Mouse (Mus musculus) forebrain, embryonic 11.5 days (tissue): ENCODE measurements at regions not wholly inside any gene's neighbourhood (a gene's known extent, or its start where the extent isn't known, plus 50 kb on each side); places are given as distances from the start of the nearest gene placed in this dataset.

Experiments
- ATAC-seq: fragments of 200-750 bp; cut with Nextera tagmentation; replicated peaks from 2 replicates; pipeline ENCODE4 v1.8.0; 2017; ENCODE audit warnings: moderate TSS enrichment; ENCODE audit not compliant: low FRiP score
- DNase-seq: peaks from one replicate; pipeline ENCODE4 v3.0.0-alpha.2; 2017; ENCODE audit warnings: low spot score
- H3K27ac ChIP-seq: fragments of 300-500 bp; sonication (generic); 2 replicates; pipeline ENCODE4 v1.5.1; 2014; ENCODE audit warnings: low read depth, low read length
- H3K27me3 ChIP-seq: fragments of 300-500 bp; sonication (generic); 2 replicates; pipeline ENCODE4 v1.6.1; 2014; ENCODE audit warnings: mild to moderate bottlenecking, low read length, mixed read lengths; ENCODE audit not compliant: control insufficient read depth, insufficient read depth
- H3K36me3 ChIP-seq: fragments of 300-500 bp; sonication (generic); 2 replicates; pipeline ENCODE4 v1.6.1; 2014; ENCODE audit warnings: mild to moderate bottlenecking, low read length, moderate library complexity, mixed read lengths; ENCODE audit not compliant: control insufficient read depth, insufficient read depth
- H3K4me1 ChIP-seq: fragments of 300-500 bp; sonication (generic); replicated peaks from 2 replicates; pipeline ENCODE4 v1.6.1; 2014; ENCODE audit warnings: low read length, mixed read lengths; ENCODE audit not compliant: control insufficient read depth, insufficient read depth
- H3K4me2 ChIP-seq: fragments of 300-500 bp; sonication (generic); 2 replicates; pipeline ENCODE4 v1.6.1; 2014; ENCODE audit warnings: low read depth, mild to moderate bottlenecking, low read length, moderate library complexity, mixed read lengths; ENCODE audit not compliant: severe bottlenecking
- H3K4me3 ChIP-seq: fragments of 300-500 bp; sonication (generic); 2 replicates; pipeline ENCODE4 v1.5.1; 2014; ENCODE audit warnings: low read depth, low read length
- H3K9ac ChIP-seq: fragments of 300-500 bp; sonication (generic); 2 replicates; pipeline ENCODE4 v1.6.1; 2014; ENCODE audit warnings: low read length
- H3K9me3 ChIP-seq: fragments of 300-500 bp; sonication (generic); 2 replicates; pipeline ENCODE4 v1.6.1; 2016; ENCODE audit warnings: low read length, mixed read lengths; ENCODE audit not compliant: control insufficient read depth
- WGBS: fragments of 180-500 bp; shearing (Covaris S2); extraction: QIAGEN DNeasy Blood & Tissue Kit; methylation state at CpG from one replicate; pipeline ENCODE4 v1.1.7; 2014; 5-methylcytosine and 5-hydroxymethylcytosine counted together

DNA sequence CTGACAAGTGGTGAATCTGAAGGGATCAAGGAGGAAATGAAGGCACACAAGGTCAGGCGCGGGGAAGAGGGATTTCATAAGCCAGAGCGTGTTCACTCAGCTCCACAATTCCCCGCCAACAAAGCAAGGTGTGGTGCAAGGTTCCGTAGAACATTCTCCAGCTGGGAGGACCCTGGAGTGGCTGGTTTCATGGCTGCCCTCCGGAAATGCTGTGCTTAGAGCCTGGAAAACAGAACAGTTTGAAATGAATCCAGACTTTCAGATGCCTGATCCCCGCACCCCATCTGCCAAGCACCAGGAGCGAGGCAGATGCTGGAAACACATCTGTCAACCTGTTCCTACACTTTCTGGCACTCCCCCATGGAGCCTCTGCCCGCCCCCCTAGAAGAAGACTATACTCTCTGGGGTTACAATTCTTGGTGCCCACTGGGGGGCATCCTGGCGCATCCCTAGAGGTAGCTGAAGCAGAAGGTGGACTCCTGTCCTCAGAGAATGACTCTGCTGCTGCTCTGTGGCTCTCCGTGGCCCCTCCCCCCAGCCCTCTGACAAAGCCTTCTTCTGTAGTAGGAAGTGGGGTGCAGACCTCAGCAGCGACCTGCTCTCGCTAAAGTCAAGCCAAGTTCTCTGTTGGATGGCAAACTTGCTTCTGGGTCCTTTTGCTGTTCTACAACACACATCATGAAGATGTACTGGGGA is 54.5 kb upstream of the Mafb start:
- H3K4me1 ChIP-seq, result peaks cover 3% of the 10 kb centered on the region; the same call in 1 of the 2 replicates
- no peaks in the 10 kb centered on the region for H3K36me3 ChIP-seq
- no peak overlapping the region for H3K4me3 ChIP-seq
- ATAC-seq, result no peak
- WGBS, result 29% methylated on average over 13 of the region's 13 CpGs
- H3K27ac ChIP-seq, result no peak overlapping the region
- no peak for DNase-seq
- H3K27me3 ChIP-seq, result no peaks in the 10 kb centered on the region
- H3K9ac ChIP-seq, result no peak overlapping the region
- no peak overlapping the region for H3K4me2 ChIP-seq
- no peaks in the 10 kb centered on the region for H3K9me3 ChIP-seq

DNA sequence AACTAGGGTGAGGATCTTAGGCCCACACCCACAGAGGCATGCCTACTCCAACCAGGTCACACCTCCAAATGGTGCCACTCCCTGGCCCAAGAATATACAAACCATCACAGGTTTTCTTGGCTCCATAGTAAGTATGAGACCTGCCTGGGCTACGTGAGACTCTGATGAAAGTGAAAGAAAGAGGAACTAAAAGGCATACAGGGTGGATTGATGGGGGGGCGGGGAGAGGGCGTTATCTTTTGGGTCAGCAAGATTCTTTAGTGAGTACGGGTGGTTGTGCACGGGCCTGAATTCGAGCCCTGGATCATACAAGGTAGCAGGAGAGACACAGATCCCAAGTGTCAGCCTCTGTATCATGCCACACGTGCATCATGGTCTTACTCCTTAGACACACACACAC is 57.6 kb upstream of the Mafb start:
- no peaks in the 10 kb centered on the region for H3K9me3 ChIP-seq
- H3K27me3 ChIP-seq, result no peaks in the 10 kb centered on the region
- no peak overlapping the region for H3K27ac ChIP-seq
- no peak overlapping the region for H3K4me3 ChIP-seq
- peaks cover 3% of the 10 kb centered on the region; the same call in 1 of the 2 replicates for H3K4me1 ChIP-seq
- H3K9ac ChIP-seq, result no peak overlapping the region
- 88% methylated on average over 7 of the region's 7 CpGs for WGBS
- no peaks in the 10 kb centered on the region for H3K36me3 ChIP-seq
- ATAC-seq (no peak), DNase-seq (no peak)
- H3K4me2 ChIP-seq, result no peak overlapping the region

DNA sequence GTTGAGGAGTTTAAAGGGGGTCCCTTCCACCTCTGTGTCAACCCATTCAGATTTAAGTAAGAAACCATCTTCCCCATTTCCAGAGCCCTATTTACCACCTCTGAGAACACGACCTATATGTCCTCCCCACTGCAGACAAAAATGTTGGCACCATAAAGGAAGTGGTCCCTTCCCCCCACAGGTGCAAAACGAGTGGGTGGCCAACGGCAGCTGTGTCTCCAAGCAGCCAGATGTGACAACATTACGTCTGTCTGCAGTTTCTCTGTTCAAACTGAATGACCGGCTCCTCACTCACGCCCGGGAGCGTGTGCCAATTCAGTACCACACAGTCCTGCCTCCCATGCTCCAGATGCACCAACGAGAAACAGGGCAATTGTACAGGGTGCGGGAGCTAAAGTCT is 60.6 kb upstream of the Mafb start:
- H3K4me1 ChIP-seq, result no peaks in the 10 kb centered on the region; the same call in 1 of the 2 replicates
- no peak overlapping the region for H3K27ac ChIP-seq
- no peaks in the 10 kb centered on the region for H3K36me3 ChIP-seq
- no peak overlapping the region for H3K4me2 ChIP-seq
- no peak for DNase-seq
- H3K9me3 ChIP-seq, result no peaks in the 10 kb centered on the region
- H3K4me3 ChIP-seq, result no peak overlapping the region
- H3K9ac ChIP-seq, result no peak overlapping the region
- WGBS, result 80% methylated on average over 10 of the region's 10 CpGs
- no peaks in the 10 kb centered on the region for H3K27me3 ChIP-seq
- ATAC-seq, result no peak

DNA sequence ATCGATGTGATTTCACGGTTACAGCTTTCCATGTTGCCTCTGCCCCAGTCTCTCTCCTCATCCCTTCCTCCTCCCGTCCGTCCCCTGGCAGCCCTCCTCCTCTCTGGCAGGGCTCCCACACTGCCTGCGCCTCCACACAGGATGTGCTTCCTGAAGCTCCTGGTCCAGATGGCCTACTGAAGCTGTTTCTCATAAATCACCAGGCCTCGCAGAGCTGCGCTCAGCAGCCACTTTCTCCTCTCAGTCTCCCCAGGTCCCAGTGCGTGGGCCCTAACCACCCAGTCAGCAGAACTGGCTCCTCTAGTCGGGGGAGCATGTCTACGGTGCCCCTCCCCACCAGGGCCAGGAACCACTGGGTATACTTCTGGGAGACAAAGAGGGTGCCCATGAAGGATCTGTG is 66.4 kb upstream of the Mafb start:
- Histone ChIP-seq H3K9ac (no peak overlapping the region), H3K27ac (no peak overlapping the region), H3K27me3 (no peaks in the 10 kb centered on the region), H3K4me2 (no peak overlapping the region), H3K4me3 (no peak overlapping the region), H3K4me1 (no peaks in the 10 kb centered on the region), H3K9me3 (no peaks in the 10 kb centered on the region), H3K36me3 (no peaks in the 10 kb centered on the region)
- DNase-seq (no peak), ATAC-seq (no peak)
- 81% methylated on average over 10 of the region's 10 CpGs for WGBS

DNA sequence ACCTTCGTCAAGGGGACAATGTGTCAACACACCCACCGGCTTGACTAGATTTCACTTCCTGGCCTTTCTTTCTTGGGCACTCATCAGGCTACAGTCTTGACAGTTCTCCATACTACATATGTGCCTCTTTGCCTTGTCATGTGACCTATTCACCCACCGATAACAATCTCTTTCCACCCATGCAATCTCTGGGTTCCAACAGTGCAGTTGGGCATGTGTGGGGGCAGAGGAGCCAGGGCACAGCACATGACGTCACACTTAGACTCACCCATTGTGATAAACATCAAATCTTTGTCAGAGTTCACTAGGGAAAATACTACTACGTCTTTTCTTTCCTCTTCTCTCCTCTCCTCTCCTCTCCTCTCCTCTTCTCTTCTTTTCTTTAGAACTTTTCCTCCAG is 67.8 kb upstream of the Mafb start:
- WGBS, result 85% methylated on average over 5 of the region's 5 CpGs
- Histone ChIP-seq H3K9me3 (no peaks in the 10 kb centered on the region), H3K27me3 (no peaks in the 10 kb centered on the region), H3K27ac (no peak overlapping the region), H3K4me1 (no peaks in the 10 kb centered on the region), H3K9ac (no peak overlapping the region), H3K4me3 (no peak overlapping the region), H3K36me3 (no peaks in the 10 kb centered on the region), H3K4me2 (no peak overlapping the region)
- DNase-seq, result no peak
- no peak for ATAC-seq

DNA sequence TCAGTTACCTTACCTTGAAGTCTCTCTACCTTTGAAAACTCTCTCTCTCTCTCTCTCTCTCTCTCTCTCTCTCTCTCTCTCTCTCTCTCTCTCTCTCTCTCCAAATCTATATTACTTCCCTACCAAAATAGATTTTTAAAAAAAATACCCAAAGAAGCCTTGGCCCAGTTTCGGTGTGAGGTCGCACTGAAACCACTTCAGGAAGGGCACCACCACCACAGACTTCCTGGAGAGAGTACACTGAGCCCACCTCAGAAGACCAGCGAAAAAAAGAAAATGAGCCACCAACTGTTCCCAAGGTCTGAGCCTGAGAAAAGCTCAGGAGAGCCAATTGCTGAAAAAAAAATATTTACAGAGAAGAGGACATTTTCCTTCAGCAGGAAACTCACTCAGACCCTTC is 68.8 kb upstream of the Mafb start:
- H3K4me3 ChIP-seq, result no peak overlapping the region
- no peak overlapping the region for H3K4me2 ChIP-seq
- no peaks in the 10 kb centered on the region for H3K27me3 ChIP-seq
- WGBS, result 70% methylated on average over 3 of the region's 3 CpGs
- no peaks in the 10 kb centered on the region for H3K36me3 ChIP-seq
- peaks cover 3% of the 10 kb centered on the region; the same call in 1 of the 2 replicates for H3K4me1 ChIP-seq
- H3K27ac ChIP-seq, result no peak overlapping the region
- ATAC-seq (no peak), DNase-seq (no peak)
- no peak overlapping the region for H3K9ac ChIP-seq
- H3K9me3 ChIP-seq, result no peaks in the 10 kb centered on the region

DNA sequence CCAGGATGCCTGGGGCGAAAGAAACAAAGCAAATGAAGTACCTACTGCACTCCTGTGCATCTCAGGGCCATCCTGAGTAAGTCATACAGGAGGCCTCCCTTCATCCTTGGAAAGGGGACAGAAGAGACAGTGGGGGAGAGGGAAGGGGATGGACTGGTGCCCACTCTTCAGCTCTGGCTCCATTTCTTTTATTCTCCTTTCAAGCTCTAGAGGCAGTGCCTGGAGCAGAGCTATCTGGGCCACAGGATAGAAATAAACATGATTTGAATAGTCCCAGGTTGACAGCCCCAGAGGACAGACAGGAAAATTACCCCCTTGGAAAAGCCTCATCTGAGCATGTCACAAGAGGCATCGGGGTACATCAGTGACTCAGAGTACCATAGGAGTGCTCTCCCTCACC is 72.2 kb upstream of the Mafb start:
- Histone ChIP-seq H3K27ac (no peak overlapping the region), H3K9ac (no peak overlapping the region), H3K9me3 (no peaks in the 10 kb centered on the region), H3K36me3 (no peaks in the 10 kb centered on the region), H3K4me1 (peaks cover 3% of the 10 kb centered on the region; the same call in 1 of the 2 replicates), H3K4me3 (no peak overlapping the region), H3K4me2 (no peak overlapping the region), H3K27me3 (no peaks in the 10 kb centered on the region)
- DNase-seq, result no peak
- 82% methylated on average over 2 of the region's 2 CpGs for WGBS
- ATAC-seq, result no peak

DNA sequence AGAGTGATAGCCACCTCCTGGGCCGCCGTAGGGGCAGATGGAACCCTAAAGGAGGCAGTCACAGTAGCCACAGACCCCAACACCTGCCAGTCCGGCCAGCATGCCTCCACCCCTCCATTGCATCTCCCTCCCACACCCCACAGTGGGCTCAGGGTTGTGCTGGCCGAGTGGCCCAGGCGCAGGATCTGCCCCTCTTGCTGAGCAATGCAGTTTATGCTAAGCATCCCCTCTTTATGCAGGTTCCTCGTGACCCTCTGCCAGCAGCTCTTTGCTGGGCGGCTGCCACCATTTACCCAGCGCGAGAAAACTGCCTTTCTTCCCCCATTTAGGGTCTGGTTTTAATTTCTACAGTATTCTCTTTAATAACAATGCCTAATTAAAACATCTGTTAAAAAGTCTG is 73.4 kb upstream of the Mafb start:
- no peak overlapping the region for H3K4me3 ChIP-seq
- no peak overlapping the region for H3K4me2 ChIP-seq
- no peak overlapping the region for H3K9ac ChIP-seq
- H3K9me3 ChIP-seq, result no peaks in the 10 kb centered on the region
- DNase-seq, result no peak
- no peaks in the 10 kb centered on the region for H3K36me3 ChIP-seq
- no peaks in the 10 kb centered on the region for H3K27me3 ChIP-seq
- WGBS, result 75% methylated on average over 9 of the region's 9 CpGs
- no peak for ATAC-seq
- no peak overlapping the region for H3K27ac ChIP-seq
- H3K4me1 ChIP-seq, result peaks cover 3% of the 10 kb centered on the region; the same call in 1 of the 2 replicates

DNA sequence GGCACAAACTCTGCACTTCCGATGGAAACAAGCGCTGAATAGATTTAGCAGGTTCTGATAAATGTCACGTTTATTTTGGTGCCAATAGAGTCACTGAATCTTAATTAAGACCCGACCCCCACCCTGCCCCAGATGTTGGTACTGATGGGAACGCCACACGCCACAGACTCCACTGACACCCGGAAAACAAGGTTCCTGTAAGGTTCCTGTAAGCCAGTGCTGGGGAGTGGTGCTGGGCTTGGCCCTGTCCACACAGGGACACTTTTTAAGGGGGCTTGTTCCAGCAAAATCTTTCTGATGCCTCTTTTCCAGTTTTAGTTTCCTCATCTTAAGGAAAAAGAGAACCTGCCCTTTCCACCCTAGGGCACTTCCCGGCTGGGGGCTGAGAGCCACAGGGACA is 84.2 kb upstream of the Mafb start:
- H3K27me3 ChIP-seq, result no peaks in the 10 kb centered on the region
- peak; percentile 63 for ATAC-seq
- 4% methylated on average over 8 of the region's 8 CpGs for WGBS
- peaks cover 3% of the 10 kb centered on the region for H3K4me1 ChIP-seq
- DNase-seq, result peak; percentile 56
- H3K9me3 ChIP-seq, result no peaks in the 10 kb centered on the region
- peak overlapping the region; percentile 27 for H3K4me3 ChIP-seq
- peak overlapping the region; percentile 62 for H3K4me2 ChIP-seq
- H3K9ac ChIP-seq, result no peak overlapping the region
- H3K27ac ChIP-seq, result peak overlapping the region; percentile 4; the same call in 1 of the 2 replicates
- no peaks in the 10 kb centered on the region for H3K36me3 ChIP-seq
